Mouse (Mus musculus): Measurements from ENCODE around the gene Notch4. TPM values are rescaled to one million over a fixed set of nuclear protein-coding genes. Genes with fewer than 3 reads are reported as not detected.
A peak's percentile ranks its signal among the peaks of the same experiment; 100 is the strongest.

Gene Notch4
- polyA plus RNA-seq, 1 experiment from 2014 or later, result 5.8 TPM

DNA sequence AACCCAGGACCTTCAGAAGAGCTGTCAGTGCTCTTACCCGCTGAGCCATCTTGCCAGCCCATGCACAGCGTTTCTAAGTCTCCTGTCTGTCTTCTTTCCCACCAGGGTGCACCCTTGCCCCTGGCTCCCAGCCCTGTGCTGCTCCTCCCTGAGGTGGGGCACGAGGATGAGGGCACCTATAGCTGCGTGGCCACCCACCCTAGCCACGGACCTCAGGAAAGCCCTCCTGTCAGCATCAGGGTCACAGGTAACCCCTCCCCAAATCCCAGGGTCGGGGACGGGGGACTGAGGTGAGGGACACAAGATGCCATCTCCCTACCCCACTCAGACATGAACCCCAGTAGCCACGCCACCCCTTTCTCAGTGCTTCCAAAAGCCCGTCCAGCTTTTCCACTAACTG is 35.8 kb downstream of the Notch4 start:
- H3K9me3 ChIP-seq, result no peaks in the 10 kb centered on the region
- H3K27ac ChIP-seq, result no peak overlapping the region
- H3K4me2 ChIP-seq, result no peak overlapping the region
- no peak for ATAC-seq (ENCODE audit: insufficient read depth, low FRiP score, low read depth)
- H3K4me1 ChIP-seq, result peaks cover 42% of the 10 kb centered on the region
- WGBS, result 72% methylated on average over 9 of the region's 9 CpGs
- H3K36me3 ChIP-seq, result peaks cover 20% of the 10 kb centered on the region
- H3K9ac ChIP-seq, result no peak overlapping the region
- no peaks in the 10 kb centered on the region for H3K27me3 ChIP-seq (replicated peaks)
- H3K4me3 ChIP-seq (replicated peaks), result no peak overlapping the region

DNA sequence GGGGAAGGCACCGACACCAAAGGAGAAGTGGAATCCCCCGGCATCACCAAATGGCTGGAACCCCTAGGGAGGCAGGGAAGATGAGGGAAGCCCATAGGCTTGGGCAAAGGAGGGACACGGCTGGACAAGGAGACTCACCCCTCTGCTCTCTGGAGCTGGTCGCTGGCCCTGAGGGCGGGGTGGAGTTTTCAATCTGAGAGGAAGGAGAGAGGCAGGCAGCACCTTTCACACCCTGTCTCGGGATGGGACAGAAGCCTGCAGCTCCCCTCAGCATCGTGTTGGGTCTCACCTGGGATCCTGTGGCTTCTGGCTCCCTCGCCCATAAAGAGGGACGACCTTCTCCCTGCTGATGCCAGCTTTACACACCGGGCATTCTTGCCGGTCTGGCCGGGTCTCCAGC is 37.7 kb downstream of the Notch4 start:
- ATAC-seq (ENCODE audit: insufficient read depth, low FRiP score, low read depth), result no peak
- Histone ChIP-seq H3K4me3 (replicated peaks) (no peak overlapping the region), H3K36me3 (peaks cover 12% of the 10 kb centered on the region), H3K4me2 (peak overlapping the region; percentile 88; the same call in 1 of the 2 replicates), H3K27ac (no peak overlapping the region), H3K4me1 (peaks cover 40% of the 10 kb centered on the region), H3K9ac (no peak overlapping the region), H3K9me3 (no peaks in the 10 kb centered on the region), H3K27me3 (replicated peaks) (no peaks in the 10 kb centered on the region)
- WGBS, result 83% methylated on average over 12 of the region's 12 CpGs

- Histone ChIP-seq H3K36me3 (peaks cover 15% of the 10 kb centered on the region), H3K4me1 (peaks cover 42% of the 10 kb centered on the region), H3K4me3 (replicated peaks) (peak within 1 kb of the TSS; percentile 80), H3K9ac (peak within 1 kb of the TSS; percentile 67), H3K27ac (peak within 1 kb of the TSS; percentile 91), H3K9me3 (no peaks in the 10 kb centered on the region), H3K4me2 (peak within 1 kb of the TSS; percentile 88), H3K27me3 (replicated peaks) (no peaks in the 10 kb centered on the region)
- peak; percentile 95 for ATAC-seq (ENCODE audit: insufficient read depth, low FRiP score, low read depth)
- under 1% methylated on average over 30 of the region's 30 CpGs for WGBS
Measured at GRCm38 (mm10) chr17:34603375-34604060, 39.5 kb downstream of the Notch4 start, which contains the start of gene Rnf5. Gene Rnf5 (minus strand): TSS chr17:34603690.

- peak within 1 kb of the TSS; percentile 80 for H3K4me3 ChIP-seq (replicated peaks)
- H3K4me1 ChIP-seq, result peaks cover 42% of the 10 kb centered on the region
- peak within 1 kb of the TSS; percentile 91 for H3K27ac ChIP-seq
- H3K36me3 ChIP-seq, result peaks cover 15% of the 10 kb centered on the region
- H3K27me3 ChIP-seq (replicated peaks), result no peaks in the 10 kb centered on the region
- peak; percentile 86 for ATAC-seq (ENCODE audit: insufficient read depth, low FRiP score, low read depth)
- peak within 1 kb of the TSS; percentile 67 for H3K9ac ChIP-seq
- WGBS, result 0% methylated on average over 34 of the region's 35 CpGs
- peak within 1 kb of the TSS; percentile 88 for H3K4me2 ChIP-seq
- no peaks in the 10 kb centered on the region for H3K9me3 ChIP-seq
Measured at GRCm38 (mm10) chr17:34604061-34604508, 40.0 kb downstream of the Notch4 start, which contains the start of gene Agpat1. Gene Agpat1 (plus strand): TSS chr17:34604262.

DNA sequence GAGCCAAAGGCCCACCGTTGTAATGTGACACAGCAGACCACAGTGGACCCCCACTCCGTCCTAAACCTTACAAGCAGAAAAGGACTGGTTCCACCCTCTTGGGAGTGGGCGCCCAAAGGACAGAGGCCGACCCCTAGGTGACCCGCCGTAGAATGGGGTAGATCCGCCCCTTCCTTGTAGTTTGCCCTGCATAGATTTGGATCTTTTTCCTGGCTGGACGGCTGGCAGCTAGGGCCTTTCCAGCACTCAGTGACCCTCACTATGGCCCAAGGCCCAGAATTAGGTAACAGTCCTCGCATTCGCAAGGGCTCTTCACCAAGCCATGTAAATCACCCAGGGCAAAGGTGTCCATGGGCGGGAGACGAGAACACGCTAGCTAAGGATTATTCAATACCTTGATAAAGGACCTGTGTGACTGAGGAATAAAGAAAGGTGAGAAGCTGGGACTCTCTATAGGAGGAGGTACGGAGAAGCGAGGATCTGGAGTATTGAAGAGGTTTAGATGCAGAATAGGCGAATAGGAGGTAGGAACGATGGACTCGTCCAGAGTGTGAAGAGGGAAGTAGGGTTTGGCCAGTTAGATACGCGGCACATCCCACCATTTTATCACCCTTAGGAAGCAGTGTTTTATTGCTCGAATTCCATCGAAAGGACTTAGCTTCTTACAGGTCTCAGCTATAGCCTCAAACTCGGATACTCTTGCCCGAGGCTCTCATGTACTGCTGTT is 40.6 kb downstream of the Notch4 start:
- no peaks in the 10 kb centered on the region for H3K9me3 ChIP-seq
- no peak for ATAC-seq (ENCODE audit: insufficient read depth, low FRiP score, low read depth)
- WGBS, result 15% methylated on average over 24 of the region's 24 CpGs
- H3K9ac ChIP-seq, result peak overlapping the region; percentile 13; the same call in 1 of the 2 replicates
- H3K27ac ChIP-seq, result peak overlapping the region; percentile 91
- no peaks in the 10 kb centered on the region for H3K27me3 ChIP-seq (replicated peaks)
- H3K36me3 ChIP-seq, result peaks cover 15% of the 10 kb centered on the region
- peaks cover 42% of the 10 kb centered on the region for H3K4me1 ChIP-seq
- H3K4me3 ChIP-seq (replicated peaks), result peak overlapping the region; percentile 80
- peak overlapping the region; percentile 85 for H3K4me2 ChIP-seq

DNA sequence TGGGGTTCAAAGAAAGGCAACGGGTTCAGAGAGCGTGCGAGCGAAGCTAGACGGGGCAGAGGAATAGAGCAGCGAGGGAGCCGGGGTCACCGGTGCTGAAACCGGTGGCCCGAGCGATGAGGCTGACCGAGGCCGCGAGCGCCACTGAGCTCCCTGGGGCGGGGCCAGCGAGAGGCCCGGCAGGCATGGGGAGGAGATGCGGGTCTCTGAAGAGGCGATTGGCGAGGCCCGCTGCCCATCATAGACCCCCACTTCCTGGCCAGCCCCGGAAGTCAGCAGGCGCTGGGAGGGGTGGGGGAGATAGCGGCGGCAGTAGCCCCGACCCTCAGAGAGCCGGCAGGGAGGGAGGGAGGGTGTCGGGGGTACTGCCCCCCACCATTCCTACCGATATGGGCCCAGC is 41.5 kb downstream of the Notch4 start:
- WGBS, result under 1% methylated on average over 25 of the region's 30 CpGs
- Histone ChIP-seq H3K36me3 (peaks cover 13% of the 10 kb centered on the region), H3K9me3 (no peaks in the 10 kb centered on the region), H3K4me1 (peaks cover 42% of the 10 kb centered on the region), H3K27me3 (replicated peaks) (no peaks in the 10 kb centered on the region), H3K4me2 (peak overlapping the region; percentile 85), H3K4me3 (replicated peaks) (peak overlapping the region; percentile 80), H3K27ac (peak overlapping the region; percentile 91), H3K9ac (peak overlapping the region; percentile 89)
- peak; percentile 32 for ATAC-seq (ENCODE audit: insufficient read depth, low FRiP score, low read depth)

DNA sequence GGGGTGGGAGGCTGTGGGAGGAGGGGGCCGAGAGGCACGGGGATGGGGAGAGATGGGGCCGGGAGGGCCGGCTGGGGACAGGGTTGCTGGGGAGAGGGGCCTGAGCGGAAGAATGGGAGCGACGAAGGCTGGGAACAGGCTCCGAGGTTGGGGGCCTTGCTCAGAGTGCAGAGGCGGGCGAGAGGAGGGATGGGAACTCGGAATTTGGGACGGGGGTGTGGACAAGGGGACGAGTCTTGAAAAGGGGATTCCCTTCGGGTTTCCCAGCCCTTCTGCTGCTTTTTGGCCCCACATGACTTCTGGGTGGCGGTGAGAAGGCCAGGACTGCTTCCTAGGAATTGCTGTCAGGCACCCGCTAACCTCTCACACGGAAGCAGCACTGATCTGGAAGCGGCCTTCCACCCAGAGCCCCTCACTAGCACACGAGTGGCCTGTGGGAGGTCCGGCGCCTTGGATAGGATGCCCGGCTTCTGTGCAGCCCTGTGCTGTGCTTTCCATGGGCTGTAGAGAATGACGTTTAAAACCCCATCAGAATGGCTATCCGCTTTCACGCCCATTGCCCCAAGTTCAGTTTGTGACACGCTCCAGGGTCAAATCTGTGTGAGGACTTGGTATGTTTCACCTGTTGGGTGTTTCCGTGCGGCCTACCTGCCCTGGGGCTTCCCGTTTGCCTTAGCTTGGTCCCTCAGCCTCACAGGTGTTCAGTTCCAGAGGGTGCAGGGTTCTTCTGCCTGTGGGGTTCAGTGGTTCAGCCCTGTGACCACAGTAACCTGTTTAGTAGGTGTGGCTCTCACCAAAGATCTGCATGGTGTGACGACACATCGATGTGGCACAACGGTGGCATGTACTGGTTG is 42.3 kb downstream of the Notch4 start:
- H3K4me1 ChIP-seq, result peaks cover 42% of the 10 kb centered on the region
- no peak for ATAC-seq (ENCODE audit: insufficient read depth, low FRiP score, low read depth)
- peak overlapping the region; percentile 84 for H3K27ac ChIP-seq
- H3K36me3 ChIP-seq, result peaks cover 18% of the 10 kb centered on the region
- no peaks in the 10 kb centered on the region for H3K9me3 ChIP-seq
- peak overlapping the region; percentile 89 for H3K9ac ChIP-seq
- no peaks in the 10 kb centered on the region for H3K27me3 ChIP-seq (replicated peaks)
- H3K4me3 ChIP-seq (replicated peaks), result peak overlapping the region; percentile 80
- 11% methylated on average over 32 of the region's 32 CpGs for WGBS
- H3K4me2 ChIP-seq, result peak overlapping the region; percentile 85

GRCm38 (mm10) chr17:34607997-34608396 is 43.9 kb downstream of the Notch4 start:
- Histone ChIP-seq H3K27me3 (replicated peaks) (no peaks in the 10 kb centered on the region), H3K36me3 (peaks cover 26% of the 10 kb centered on the region), H3K9ac (no peak overlapping the region), H3K9me3 (no peaks in the 10 kb centered on the region), H3K4me3 (replicated peaks) (no peak overlapping the region), H3K4me2 (no peak overlapping the region), H3K27ac (no peak overlapping the region), H3K4me1 (peaks cover 30% of the 10 kb centered on the region)
- no peak for ATAC-seq (ENCODE audit: insufficient read depth, low FRiP score, low read depth)
- 78% methylated on average over 7 of the region's 7 CpGs for WGBS

- Histone ChIP-seq H3K4me2 (no peak overlapping the region), H3K9ac (no peak overlapping the region), H3K9me3 (no peaks in the 10 kb centered on the region), H3K27me3 (replicated peaks) (no peaks in the 10 kb centered on the region), H3K27ac (no peak overlapping the region), H3K4me3 (replicated peaks) (no peak overlapping the region), H3K4me1 (peaks cover 20% of the 10 kb centered on the region), H3K36me3 (peaks cover 34% of the 10 kb centered on the region)
- ATAC-seq (ENCODE audit: insufficient read depth, low FRiP score, low read depth), result no peak
- WGBS, result 87% methylated on average over 8 of the region's 8 CpGs
Measured at GRCm38 (mm10) chr17:34611050-34611449, 47.0 kb downstream of the Notch4 start.

DNA sequence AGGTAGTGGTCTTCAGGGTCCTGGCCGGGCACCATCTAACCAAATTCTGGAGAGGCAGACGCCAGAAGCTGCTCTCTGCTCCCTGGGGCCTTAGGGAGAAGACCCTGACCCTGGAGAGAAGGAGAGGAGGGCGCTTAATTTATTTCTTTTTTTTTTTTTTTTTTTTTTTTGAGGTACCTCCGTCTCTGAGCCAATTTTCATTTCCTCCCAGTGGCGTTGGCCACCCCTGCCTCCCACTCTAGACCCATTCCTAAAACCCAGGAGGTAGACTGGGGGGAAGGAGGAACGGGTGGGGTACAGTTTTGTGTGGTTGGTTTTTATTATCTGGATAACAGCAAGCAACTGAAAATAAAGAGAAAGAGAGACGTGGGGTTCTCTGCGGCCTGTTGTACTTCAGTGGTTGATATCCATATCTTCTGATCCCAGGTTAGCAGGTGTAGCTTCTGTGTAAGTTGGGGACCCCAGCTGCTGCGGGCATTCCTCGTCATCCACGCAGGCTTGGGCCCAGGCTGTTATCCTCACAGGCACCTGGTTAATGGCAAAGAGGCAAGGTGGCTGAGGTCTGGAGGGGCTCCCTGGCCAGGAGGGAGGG is 49.1 kb downstream of the Notch4 start:
- 84% methylated on average over 10 of the region's 11 CpGs for WGBS
- no peak overlapping the region for H3K4me2 ChIP-seq
- H3K27ac ChIP-seq, result no peak overlapping the region
- no peaks in the 10 kb centered on the region for H3K9me3 ChIP-seq
- no peak overlapping the region for H3K9ac ChIP-seq
- peaks cover 40% of the 10 kb centered on the region for H3K36me3 ChIP-seq
- ATAC-seq (ENCODE audit: insufficient read depth, low FRiP score, low read depth), result no peak
- no peaks in the 10 kb centered on the region for H3K27me3 ChIP-seq (replicated peaks)
- H3K4me1 ChIP-seq, result peaks cover 6% of the 10 kb centered on the region
- no peak overlapping the region for H3K4me3 ChIP-seq (replicated peaks)

DNA sequence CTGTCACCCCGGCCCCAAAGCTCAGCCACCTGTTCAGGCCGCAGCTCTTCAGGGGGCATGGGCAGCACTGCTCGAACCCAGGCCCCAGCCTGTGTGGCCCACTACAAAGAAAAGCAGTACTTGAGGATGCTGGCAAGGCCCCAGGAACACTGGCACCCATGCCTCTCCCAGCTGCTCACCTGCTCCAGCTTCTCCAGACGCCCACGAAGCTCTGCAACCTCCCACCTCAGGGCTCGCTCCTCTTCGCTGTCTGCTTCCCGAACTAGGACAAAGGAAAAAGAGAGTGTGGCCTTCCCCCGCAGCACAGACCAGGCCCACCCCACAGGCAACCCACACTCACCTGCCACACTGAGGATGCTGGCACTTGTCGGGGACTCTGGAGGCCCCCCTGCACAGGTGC is 49.8 kb downstream of the Notch4 start:
- no peaks in the 10 kb centered on the region for H3K9me3 ChIP-seq
- H3K27ac ChIP-seq, result no peak overlapping the region
- 86% methylated on average over 10 of the region's 10 CpGs for WGBS
- no peak overlapping the region for H3K9ac ChIP-seq
- H3K4me1 ChIP-seq, result no peaks in the 10 kb centered on the region
- no peaks in the 10 kb centered on the region for H3K27me3 ChIP-seq (replicated peaks)
- peaks cover 40% of the 10 kb centered on the region for H3K36me3 ChIP-seq
- no peak for ATAC-seq (ENCODE audit: insufficient read depth, low FRiP score, low read depth)
- H3K4me2 ChIP-seq, result no peak overlapping the region
- H3K4me3 ChIP-seq (replicated peaks), result no peak overlapping the region

All from stomach, embryonic 15.5 days (tissue).